Mouse (Mus musculus): ENCODE data around the gene Cpne6. TPM values are rescaled to one million over a fixed set of nuclear protein-coding genes. Genes with fewer than 3 reads are reported as not detected.

Cpne6 gene
- total and polyA plus RNA-seq, 3 experiments = 0.25 TPM; not detected in 2

DNA sequence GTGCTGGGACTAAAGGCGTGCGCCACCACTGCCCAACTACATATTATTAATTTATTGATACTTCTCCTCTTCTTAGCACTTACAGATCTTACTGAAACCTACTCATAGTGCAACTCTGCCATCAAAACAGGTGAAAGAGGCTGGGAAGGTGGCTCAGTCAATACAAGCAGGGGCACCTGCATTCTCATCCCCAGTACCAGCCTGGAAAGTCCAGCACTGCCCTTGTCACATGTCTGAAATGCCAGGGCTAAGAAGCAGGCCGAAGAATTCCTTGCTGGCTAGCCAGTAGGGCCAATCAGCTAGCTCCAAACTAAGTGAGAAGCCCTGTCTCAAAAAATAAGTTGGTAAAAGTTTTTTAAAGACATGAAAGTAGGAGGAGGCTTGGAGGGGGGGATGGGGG is 47.3 kb downstream of the Cpne6 start:
- intact Hi-C loops (cut with DNase I) = loop anchor here (1.0 kb wide), 1 partner anchor 60 kb away; no protein-coding TSS in a partner anchor
- Histone ChIP-seq H3K79me2 (replicated peaks; ENCODE audit: control insufficient read depth, insufficient read depth, low read length) (no peaks in the 10 kb centered on the region), H3K27me3 (ENCODE audit: control insufficient read depth, insufficient read depth, low read length) (no peaks in the 10 kb centered on the region), H3K27ac (peak overlapping the region; percentile 68), H3K9ac (ENCODE audit: low read depth, low read length) (no peak overlapping the region), H3K36me3 (ENCODE audit: control insufficient read depth, insufficient read depth, low read length) (no peaks in the 10 kb centered on the region), H3K4me3 (no peak overlapping the region), H3K4me1 (ENCODE audit: control insufficient read depth, insufficient read depth, low read length) (peaks cover 3% of the 10 kb centered on the region)
- 79% methylated on average over 3 of the region's 3 CpGs for WGBS
- no peak for DNase-seq
- TF ChIP-seq CTCF (IDR thresholded peaks at IDR 0.05) (no peak), POLR2A (IDR thresholded peaks at IDR 0.05; ENCODE audit: insufficient read depth, low read depth, low read length) (no peak), EP300 (IDR thresholded peaks at IDR 0.05; ENCODE audit: insufficient read depth, low read depth, low read length) (no peak)

GRCm38 (mm10) chr14:55558740-55559448 is 48.6 kb downstream of the Cpne6 start:
- H3K9ac ChIP-seq (ENCODE audit: low read depth, low read length) = no peak overlapping the region
- TF ChIP-seq POLR2A (IDR thresholded peaks at IDR 0.05; ENCODE audit: insufficient read depth, low read depth, low read length) (no peak), EP300 (IDR thresholded peaks at IDR 0.05; ENCODE audit: insufficient read depth, low read depth, low read length) (no peak), CTCF (IDR thresholded peaks at IDR 0.05) (peak; percentile 24; the same call in 1 of the 2 replicates)
- peaks cover 3% of the 10 kb centered on the region for H3K4me1 ChIP-seq (ENCODE audit: control insufficient read depth, insufficient read depth, low read length)
- H3K36me3 ChIP-seq (ENCODE audit: control insufficient read depth, insufficient read depth, low read length) = no peaks in the 10 kb centered on the region
- 54% methylated on average over 6 of the region's 6 CpGs for WGBS
- H3K27ac ChIP-seq = peak overlapping the region; percentile 98
- intact Hi-C loops (cut with DNase I) = loop anchor here (2.0 kb wide), 1 partner anchor 18 kb away; the partner anchor contains the start of gene Pck2
- peak overlapping the region; percentile 91 for H3K4me3 ChIP-seq
- DNase-seq = no peak
- H3K79me2 ChIP-seq (replicated peaks; ENCODE audit: control insufficient read depth, insufficient read depth, low read length) = no peaks in the 10 kb centered on the region
- H3K27me3 ChIP-seq (ENCODE audit: control insufficient read depth, insufficient read depth, low read length) = no peaks in the 10 kb centered on the region

DNA sequence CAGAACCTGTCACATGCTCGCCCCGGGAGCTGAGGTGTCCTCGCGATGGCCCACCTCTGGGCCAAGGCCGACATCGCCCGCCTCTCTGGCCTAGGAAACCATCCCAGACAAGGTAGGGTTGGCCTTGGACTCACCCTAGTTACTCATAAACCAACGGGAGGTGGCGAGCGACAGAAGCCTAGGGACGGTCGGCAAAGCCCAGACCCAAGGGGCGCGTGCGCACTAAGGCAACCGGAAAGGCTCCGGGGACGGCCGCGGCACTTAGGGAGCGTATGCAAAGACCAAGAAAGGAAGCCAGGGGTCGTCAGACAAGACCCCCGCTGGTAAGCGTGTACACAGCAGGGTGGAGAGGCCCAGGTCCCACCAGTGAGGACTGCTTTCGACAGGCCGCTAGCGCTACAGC is 49.6 kb downstream of the Cpne6 start, which contains the start of gene Dcaf11:
Gene Dcaf11, plus strand, starts transcription at position 208 of the 403 bp plus-strand sequence.
- Histone ChIP-seq H3K4me3 (peak within 1 kb of the TSS; percentile 91), H3K27me3 (ENCODE audit: control insufficient read depth, insufficient read depth, low read length) (no peaks in the 10 kb centered on the region), H3K9ac (ENCODE audit: low read depth, low read length) (peak within 1 kb of the TSS; percentile 87), H3K79me2 (replicated peaks; ENCODE audit: control insufficient read depth, insufficient read depth, low read length) (no peaks in the 10 kb centered on the region), H3K36me3 (ENCODE audit: control insufficient read depth, insufficient read depth, low read length) (no peaks in the 10 kb centered on the region), H3K27ac (peak within 1 kb of the TSS; percentile 98), H3K4me1 (ENCODE audit: control insufficient read depth, insufficient read depth, low read length) (peaks cover 3% of the 10 kb centered on the region)
- TF ChIP-seq POLR2A (IDR thresholded peaks at IDR 0.05; ENCODE audit: insufficient read depth, low read depth, low read length) (peak; percentile 66; the same call in 1 of the 2 replicates), EP300 (IDR thresholded peaks at IDR 0.05; ENCODE audit: insufficient read depth, low read depth, low read length) (no peak; the same call in 1 of the 2 replicates), CTCF (IDR thresholded peaks at IDR 0.05) (peak; percentile 52)
- intact Hi-C loops (cut with DNase I) = loop anchor here (1.0 to 2.0 kb wide), 3 partner anchors 19 to 43 kb away; partner anchors contain the start of genes Irf9, Pck2 and Psme1
- WGBS = under 1% methylated on average over 27 of the region's 27 CpGs
- DNase-seq = peak; percentile 90 to 94

DNA sequence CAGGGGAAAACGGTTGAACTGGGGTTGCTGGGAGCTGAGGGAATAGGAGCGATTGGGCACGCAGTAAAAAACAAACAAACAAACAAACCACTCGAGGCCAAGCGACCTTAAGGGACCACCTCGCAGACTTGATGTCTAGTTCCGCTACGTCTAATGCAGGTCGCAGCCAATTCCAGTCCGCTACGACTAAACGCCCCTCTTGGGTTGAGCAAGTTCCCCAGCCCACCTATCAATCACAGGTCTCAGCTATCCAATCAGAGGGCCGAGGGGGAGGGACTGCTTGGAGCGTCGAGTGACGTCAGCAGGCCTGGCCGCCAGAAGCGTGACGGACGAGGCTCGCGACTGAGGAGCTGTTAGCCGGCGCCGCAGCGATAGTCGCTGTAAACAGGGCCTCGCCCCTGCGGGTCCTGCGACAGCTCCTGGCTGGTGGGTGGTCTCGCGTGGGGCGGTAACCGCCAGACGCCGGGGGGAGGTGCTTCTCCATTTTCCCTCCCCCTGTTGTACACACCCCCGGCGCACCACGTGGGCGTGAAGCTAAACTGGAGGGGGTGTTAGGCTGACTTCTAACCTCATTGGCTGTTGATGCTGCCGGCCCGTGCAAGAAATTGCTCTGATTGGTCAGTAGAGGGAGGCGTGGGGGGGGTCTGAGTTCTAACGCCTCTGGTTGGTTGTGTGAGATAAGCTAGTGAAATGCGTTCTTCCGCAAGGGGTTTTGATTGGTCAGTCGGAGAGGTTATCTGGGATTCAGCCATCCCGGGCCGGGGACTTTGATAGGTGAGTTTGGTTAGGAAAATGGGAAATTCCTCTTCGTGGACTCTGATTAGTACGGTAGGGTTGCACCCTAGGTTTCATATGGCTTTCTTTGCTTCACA is 50.2 kb downstream of the Cpne6 start, which contains the start of gene A730061H03Rik:
Gene A730061H03Rik, minus strand, starts transcription at position 205 of the 872 bp plus-strand sequence.
- Histone ChIP-seq H3K36me3 (ENCODE audit: control insufficient read depth, insufficient read depth, low read length) (no peaks in the 10 kb centered on the region), H3K4me1 (ENCODE audit: control insufficient read depth, insufficient read depth, low read length) (peaks cover 3% of the 10 kb centered on the region), H3K4me3 (peak within 1 kb of the TSS; percentile 91), H3K27me3 (ENCODE audit: control insufficient read depth, insufficient read depth, low read length) (no peaks in the 10 kb centered on the region), H3K79me2 (replicated peaks; ENCODE audit: control insufficient read depth, insufficient read depth, low read length) (no peaks in the 10 kb centered on the region), H3K27ac (peak within 1 kb of the TSS; percentile 98), H3K9ac (ENCODE audit: low read depth, low read length) (peak within 1 kb of the TSS; percentile 87)
- TF ChIP-seq EP300 (IDR thresholded peaks at IDR 0.05; ENCODE audit: insufficient read depth, low read depth, low read length) (peak; percentile 44; the same call in 1 of the 2 replicates), POLR2A (IDR thresholded peaks at IDR 0.05; ENCODE audit: insufficient read depth, low read depth, low read length) (peak; percentile 90), CTCF (IDR thresholded peaks at IDR 0.05) (peak; percentile 8; the same call in 1 of the 2 replicates)
- under 1% methylated on average over 51 of the region's 51 CpGs for WGBS
- intact Hi-C loops (cut with DNase I) = loop anchor here (1.0 to 2.0 kb wide), 2 partner anchors 18 to 42 kb away; partner anchors contain the start of genes Irf9 and Psme1
- peak; percentile 96 to 97 for DNase-seq

DNA sequence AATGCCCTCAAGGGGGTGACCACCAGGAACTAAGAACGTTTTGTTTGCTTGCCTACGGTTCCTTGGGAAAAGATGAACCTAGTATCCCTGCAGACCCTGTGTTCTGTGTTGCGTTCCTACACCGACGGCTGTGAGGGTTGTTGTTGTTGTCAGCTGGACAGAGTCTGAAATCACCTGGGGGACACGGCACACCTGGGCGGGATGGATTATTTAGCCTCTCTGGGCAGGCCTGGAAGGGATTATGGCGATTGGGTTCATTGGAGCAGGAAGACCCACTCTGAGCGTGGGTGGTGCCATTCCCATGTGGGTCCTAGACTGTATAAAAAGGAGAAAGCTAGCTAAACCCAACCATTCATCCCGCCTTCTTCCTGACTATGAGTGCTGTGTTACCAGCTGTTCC is 51.6 kb downstream of the Cpne6 start:
- no peak for DNase-seq
- intact Hi-C loops (cut with DNase I) = loop anchor here (2.0 kb wide), 1 partner anchor 41 kb away; the partner anchor contains the start of gene Irf9
- Histone ChIP-seq H3K36me3 (ENCODE audit: control insufficient read depth, insufficient read depth, low read length) (no peaks in the 10 kb centered on the region), H3K4me1 (ENCODE audit: control insufficient read depth, insufficient read depth, low read length) (peaks cover 3% of the 10 kb centered on the region), H3K9ac (ENCODE audit: low read depth, low read length) (no peak overlapping the region), H3K4me3 (no peak overlapping the region; the same call in 1 of the 2 replicates), H3K79me2 (replicated peaks; ENCODE audit: control insufficient read depth, insufficient read depth, low read length) (no peaks in the 10 kb centered on the region), H3K27me3 (ENCODE audit: control insufficient read depth, insufficient read depth, low read length) (no peaks in the 10 kb centered on the region), H3K27ac (no peak overlapping the region)
- TF ChIP-seq POLR2A (IDR thresholded peaks at IDR 0.05; ENCODE audit: insufficient read depth, low read depth, low read length) (no peak), CTCF (IDR thresholded peaks at IDR 0.05) (no peak), EP300 (IDR thresholded peaks at IDR 0.05; ENCODE audit: insufficient read depth, low read depth, low read length) (no peak)
- 86% methylated on average over 10 of the region's 10 CpGs for WGBS
